Mouse (Mus musculus): ENCODE data around the gene Adamts10.

Adamts10 gene

GRCm38 (mm10) chr17:33555223-33555855 is 31.3 kb downstream of the Adamts10 start, which contains the start of gene Myo1f:
Gene Myo1f (plus strand): TSS chr17:33555707.
- DNase-seq = peak; percentile 67

GRCm38 (mm10) chr17:33557922-33558321 is 33.9 kb downstream of the Adamts10 start:
- no peak for DNase-seq

GRCm38 (mm10) chr17:33563527-33564076 is 39.6 kb downstream of the Adamts10 start:
- peak; percentile 75 for DNase-seq

GRCm38 (mm10) chr17:33564599-33564998 is 40.6 kb downstream of the Adamts10 start:
- peak; percentile 32 for DNase-seq

GRCm38 (mm10) chr17:33566182-33566581 is 42.2 kb downstream of the Adamts10 start:
- DNase-seq = peak; percentile 55

GRCm38 (mm10) chr17:33584061-33584460 is 60.1 kb downstream of the Adamts10 start:
- DNase-seq = no peak

GRCm38 (mm10) chr17:33586011-33586410 is 62.0 kb downstream of the Adamts10 start:
- no peak for DNase-seq

- DNase-seq = no peak
Measured at GRCm38 (mm10) chr17:33597271-33597670, 73.3 kb downstream of the Adamts10 start.

GRCm38 (mm10) chr17:33598506-33598905 is 74.5 kb downstream of the Adamts10 start:
- DNase-seq = no peak

GRCm38 (mm10) chr17:33599836-33600475 is 76.0 kb downstream of the Adamts10 start:
- no peak for DNase-seq

GRCm38 (mm10) chr17:33600831-33601230 is 76.8 kb downstream of the Adamts10 start:
- no peak for DNase-seq

- no peak for DNase-seq
Measured at GRCm38 (mm10) chr17:33601947-33602346, 77.9 kb downstream of the Adamts10 start.
